Mouse (Mus musculus) heart, embryonic 16.5 days (tissue): ENCODE measurements around the gene Clint1. TPM values are rescaled to one million over a fixed set of nuclear protein-coding genes. Genes with fewer than 3 reads are reported as not detected.

Experiments
- ATAC-seq: fragments of 200-750 bp; cut with Nextera tagmentation; replicated peaks from 2 replicates; pipeline ENCODE4 v1.8.0; 2017; ENCODE audit warnings: moderate number of reproducible peaks; ENCODE audit not compliant: insufficient read depth, low FRiP score; ENCODE audit errors: extremely low read depth
- H3K27ac ChIP-seq: fragments of 300-500 bp; sonication (generic); 2 replicates; pipeline ENCODE4 v1.5.1; 2014; ENCODE audit warnings: mild to moderate bottlenecking, low read length, control low read depth, moderate library complexity
- H3K27me3 ChIP-seq: fragments of 300-500 bp; sonication (generic); 2 replicates; pipeline ENCODE4 v1.6.1; 2014; ENCODE audit warnings: low read length, mixed read lengths; ENCODE audit not compliant: control insufficient read depth, insufficient read depth
- H3K36me3 ChIP-seq: fragments of 300-500 bp; sonication (generic); 2 replicates; pipeline ENCODE4 v1.6.1; 2014; ENCODE audit not compliant: control insufficient read depth, insufficient read depth
- H3K4me1 ChIP-seq: fragments of 300-500 bp; sonication (generic); 2 replicates; pipeline ENCODE4 v1.6.1; 2014; ENCODE audit warnings: low read length, mixed read lengths; ENCODE audit not compliant: control insufficient read depth, insufficient read depth
- H3K4me2 ChIP-seq: fragments of 300-500 bp; sonication (generic); 2 replicates; pipeline ENCODE4 v1.6.1; 2014; ENCODE audit warnings: low read depth, mild to moderate bottlenecking, control low read depth, low read length
- H3K4me3 ChIP-seq: fragments of 300-500 bp; sonication (generic); 2 replicates; pipeline ENCODE4 v1.5.1; 2014; ENCODE audit warnings: mild to moderate bottlenecking, control low read depth, low read length
- H3K9ac ChIP-seq: fragments of 300-500 bp; sonication (generic); 2 replicates; pipeline ENCODE4 v1.6.1; 2014; ENCODE audit warnings: low read length, control low read depth
- H3K9me3 ChIP-seq: fragments of 300-500 bp; sonication (generic); replicated peaks from 2 replicates; pipeline ENCODE4 v1.6.1; 2016; ENCODE audit warnings: low read length; ENCODE audit not compliant: control insufficient read depth
- WGBS: fragments of 180-500 bp; shearing (Covaris S2); extraction: QIAGEN DNeasy Blood & Tissue Kit; methylation state at CpG from one replicate; pipeline ENCODE4 v1.1.7; 2014; 5-methylcytosine and 5-hydroxymethylcytosine counted together
- polyA plus RNA-seq: library from polyadenylated mRNA; unstranded; fragments of >200 nt; fragmentation: Nextera tagmentation; extraction: Ambion mirVana; gene quantifications from 2 replicates; pipeline ENCODE4 v1.2.1, GENCODE M21; 2015

The Clint1 gene
- polyA plus RNA-seq, 1 experiment from 2014 or later = 56.4 TPM

DNA sequence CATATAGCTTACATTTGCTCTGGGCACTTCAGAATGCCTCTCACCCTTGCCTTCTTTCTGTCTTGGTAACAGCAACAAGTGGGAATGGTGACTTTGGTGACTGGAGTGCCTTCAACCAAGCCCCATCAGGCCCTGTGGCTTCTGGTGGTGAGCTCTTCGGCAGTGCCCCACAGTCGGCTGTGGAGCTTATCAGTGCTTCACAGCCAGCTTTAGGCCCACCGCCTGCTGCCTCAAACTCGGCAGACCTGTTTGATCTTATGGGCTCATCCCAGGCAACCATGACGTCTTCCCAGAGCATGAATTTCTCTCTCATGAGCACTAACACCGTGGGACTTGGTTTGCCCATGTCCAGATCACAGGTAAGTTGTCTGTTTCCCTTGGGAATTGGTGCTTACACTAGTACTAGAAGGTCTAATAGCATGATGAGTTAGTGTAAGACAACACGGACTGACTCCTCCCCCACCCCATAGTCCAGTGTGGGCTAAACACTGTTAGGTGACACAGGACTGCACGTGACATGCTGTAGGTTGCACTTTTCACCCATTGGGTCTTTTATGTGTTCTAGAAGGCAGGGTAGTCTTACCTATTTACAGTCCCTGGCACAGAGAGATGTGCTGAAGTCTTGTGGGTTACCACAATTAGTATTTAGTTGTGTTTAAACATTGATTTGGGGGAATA lies 54.4 kb downstream of the Clint1 start:
- 76% methylated on average over 8 of the region's 8 CpGs for WGBS
- H3K27me3 ChIP-seq = no peaks in the 10 kb centered on the region
- H3K4me2 ChIP-seq = no peak overlapping the region
- H3K9ac ChIP-seq = no peak overlapping the region
- ATAC-seq = no peak
- no peak overlapping the region for H3K4me3 ChIP-seq
- H3K9me3 ChIP-seq = no peaks in the 10 kb centered on the region
- no peak overlapping the region for H3K27ac ChIP-seq
- no peaks in the 10 kb centered on the region for H3K4me1 ChIP-seq
- peaks cover 55% of the 10 kb centered on the region for H3K36me3 ChIP-seq

DNA sequence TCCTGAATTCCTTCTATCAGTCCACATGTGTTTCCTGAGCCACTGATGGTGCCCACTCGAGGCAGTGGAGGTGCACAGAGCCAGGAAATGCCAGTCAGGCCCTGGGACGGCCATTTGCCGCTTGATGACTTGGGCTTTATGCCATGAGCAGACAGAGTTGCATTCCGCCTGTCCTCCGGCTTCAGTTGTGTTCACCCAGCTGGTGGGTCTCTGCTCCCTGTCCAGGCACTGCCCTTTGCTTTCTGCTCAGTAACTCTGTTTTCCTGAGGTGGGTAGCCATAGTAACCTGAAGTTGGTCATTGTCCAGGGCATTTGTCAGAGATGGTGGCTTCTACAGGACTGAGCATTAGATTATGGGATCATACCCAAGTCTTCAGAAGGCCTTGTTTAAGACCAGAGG lies 55.5 kb downstream of the Clint1 start:
- ATAC-seq = no peak
- Histone ChIP-seq H3K36me3 (peaks cover 59% of the 10 kb centered on the region), H3K27ac (no peak overlapping the region), H3K4me1 (no peaks in the 10 kb centered on the region), H3K9ac (no peak overlapping the region), H3K9me3 (no peaks in the 10 kb centered on the region), H3K4me3 (no peak overlapping the region), H3K4me2 (no peak overlapping the region), H3K27me3 (no peaks in the 10 kb centered on the region)
- WGBS = 66% methylated on average over 5 of the region's 5 CpGs

DNA sequence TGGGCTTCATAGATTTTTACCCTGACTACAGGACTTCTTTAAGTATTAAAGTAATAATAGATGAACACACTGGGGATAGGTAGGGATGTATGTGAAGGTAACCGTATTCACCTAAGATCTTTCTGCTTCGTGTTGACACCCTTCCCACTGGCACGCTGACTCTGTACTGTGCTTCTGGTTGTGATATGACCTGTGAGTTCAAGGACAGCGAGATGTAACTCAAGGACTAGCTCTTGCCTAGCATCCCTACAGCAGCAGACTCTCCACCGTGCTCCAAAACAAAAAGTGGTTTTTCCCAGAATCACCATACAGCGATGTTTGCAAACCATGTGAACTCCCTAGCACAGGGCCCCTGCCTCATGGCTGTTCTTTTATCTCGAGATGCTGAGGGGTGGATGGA lies 56.2 kb downstream of the Clint1 start:
- WGBS = 91% methylated on average over 7 of the region's 7 CpGs
- ATAC-seq = no peak
- H3K36me3 ChIP-seq = peaks cover 53% of the 10 kb centered on the region

DNA sequence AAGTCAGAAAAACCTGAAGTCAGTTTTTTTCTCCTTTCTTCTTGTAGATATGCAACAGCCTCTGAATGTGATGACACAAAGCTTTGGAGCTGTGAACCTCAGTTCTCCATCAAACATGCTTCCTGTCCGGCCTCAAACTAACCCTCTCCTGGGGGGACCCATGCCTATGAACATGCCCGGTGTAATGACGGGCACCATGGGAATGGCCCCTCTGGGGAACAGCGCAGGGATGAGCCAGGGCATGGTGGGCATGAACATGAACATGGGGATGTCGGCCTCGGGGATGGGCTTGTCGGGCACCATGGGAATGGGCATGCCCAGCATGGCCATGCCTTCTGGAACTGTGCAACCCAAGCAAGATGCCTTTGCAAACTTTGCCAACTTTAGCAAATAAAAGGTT lies 57.0 kb downstream of the Clint1 start:
- no peaks in the 10 kb centered on the region for H3K9me3 ChIP-seq
- no peaks in the 10 kb centered on the region for H3K4me1 ChIP-seq
- no peak overlapping the region for H3K9ac ChIP-seq
- peaks cover 46% of the 10 kb centered on the region for H3K36me3 ChIP-seq
- ATAC-seq = no peak
- no peaks in the 10 kb centered on the region for H3K27me3 ChIP-seq
- no peak overlapping the region for H3K4me3 ChIP-seq
- 95% methylated on average over 7 of the region's 7 CpGs for WGBS
- H3K4me2 ChIP-seq = no peak overlapping the region
- no peak overlapping the region for H3K27ac ChIP-seq

More for the DNA sequence above, 56.2 kb downstream of the Clint1 start:
- Histone ChIP-seq H3K9ac (no peak overlapping the region), H3K9me3 (no peaks in the 10 kb centered on the region), H3K4me2 (no peak overlapping the region), H3K4me3 (no peak overlapping the region), H3K27ac (no peak overlapping the region), H3K27me3 (no peaks in the 10 kb centered on the region), H3K4me1 (no peaks in the 10 kb centered on the region)

DNA sequence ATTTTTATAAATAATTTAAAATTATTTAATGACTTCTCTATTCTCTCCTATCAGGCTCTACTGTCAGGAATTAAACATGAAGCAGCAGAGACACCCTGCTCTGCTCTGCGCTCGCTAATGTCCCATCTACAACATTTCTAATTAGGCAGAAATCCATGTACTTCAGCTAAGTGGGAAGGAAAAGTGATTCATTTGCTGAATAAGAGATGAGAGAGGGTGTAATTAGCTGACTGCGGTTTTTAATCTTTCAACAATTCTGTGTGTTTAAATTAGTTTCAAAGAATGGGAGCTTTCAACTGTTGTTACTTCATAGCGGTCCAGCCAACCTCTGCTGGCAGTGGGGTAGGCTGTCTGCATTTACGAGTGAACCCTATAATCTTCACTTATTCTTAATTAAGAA lies 58.9 kb downstream of the Clint1 start:
- whole genome bisulfite sequencing = 96% methylated on average over 5 of the region's 5 CpGs
- Histone ChIP-seq H3K9ac (no peak overlapping the region), H3K36me3 (peaks cover 45% of the 10 kb centered on the region), H3K4me2 (no peak overlapping the region), H3K9me3 (no peaks in the 10 kb centered on the region), H3K27me3 (no peaks in the 10 kb centered on the region), H3K4me1 (no peaks in the 10 kb centered on the region), H3K4me3 (no peak overlapping the region), H3K27ac (no peak overlapping the region)
- ATAC-seq = no peak

DNA sequence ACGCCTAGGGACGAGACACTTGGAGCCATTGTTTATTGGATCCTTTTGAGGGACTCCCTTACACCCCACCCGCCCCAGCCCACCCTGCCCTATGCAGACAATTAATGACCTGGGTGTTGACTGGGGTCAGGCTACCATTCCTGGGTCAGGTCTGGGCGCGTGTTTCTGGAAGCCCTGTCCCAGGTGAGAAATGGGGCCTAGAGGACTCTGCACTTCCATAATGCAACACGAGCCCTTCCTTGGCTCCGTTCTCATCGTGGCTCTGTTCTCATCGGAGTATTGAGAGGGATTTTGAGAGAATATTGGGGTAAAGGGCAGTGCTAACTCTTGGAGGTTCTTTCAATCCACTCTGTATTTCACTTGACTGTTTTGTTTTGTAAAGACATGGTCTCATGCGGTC lies 64.3 kb downstream of the Clint1 start:
- no peaks in the 10 kb centered on the region for H3K9me3 ChIP-seq
- 85% methylated on average over 10 of the region's 10 CpGs for WGBS
- H3K4me1 ChIP-seq = no peaks in the 10 kb centered on the region; the same call in 1 of the 2 replicates
- no peak for ATAC-seq
- no peaks in the 10 kb centered on the region for H3K27me3 ChIP-seq
- no peak overlapping the region for H3K27ac ChIP-seq
- no peak overlapping the region for H3K4me3 ChIP-seq
- H3K9ac ChIP-seq = no peak overlapping the region
- no peak overlapping the region for H3K4me2 ChIP-seq
- peaks cover 8% of the 10 kb centered on the region for H3K36me3 ChIP-seq

DNA sequence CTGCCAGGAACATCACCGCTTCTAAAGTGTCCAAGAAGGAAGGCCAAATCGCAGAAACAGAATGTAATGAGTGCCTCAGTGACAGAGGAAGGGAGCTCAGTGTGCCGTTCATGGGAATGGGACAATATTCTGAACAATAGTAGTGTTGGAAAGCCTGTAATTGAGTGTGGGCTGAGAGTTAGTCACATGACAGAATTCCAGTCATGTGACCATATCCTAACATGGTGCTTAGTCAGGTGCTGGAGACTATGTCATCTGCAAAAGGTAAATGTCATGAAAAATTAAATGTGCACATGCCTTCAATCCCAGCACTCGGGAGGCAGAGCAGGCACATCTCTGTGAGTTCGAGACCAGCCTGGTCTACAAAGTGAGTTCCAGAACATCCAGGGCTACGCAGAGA lies 66.2 kb downstream of the Clint1 start:
- Histone ChIP-seq H3K4me2 (no peak overlapping the region), H3K27ac (no peak overlapping the region), H3K9me3 (no peaks in the 10 kb centered on the region), H3K9ac (no peak overlapping the region), H3K36me3 (no peaks in the 10 kb centered on the region), H3K27me3 (no peaks in the 10 kb centered on the region), H3K4me3 (no peak overlapping the region), H3K4me1 (no peaks in the 10 kb centered on the region; the same call in 1 of the 2 replicates)
- 91% methylated on average over 6 of the region's 6 CpGs for WGBS
- no peak for ATAC-seq

DNA sequence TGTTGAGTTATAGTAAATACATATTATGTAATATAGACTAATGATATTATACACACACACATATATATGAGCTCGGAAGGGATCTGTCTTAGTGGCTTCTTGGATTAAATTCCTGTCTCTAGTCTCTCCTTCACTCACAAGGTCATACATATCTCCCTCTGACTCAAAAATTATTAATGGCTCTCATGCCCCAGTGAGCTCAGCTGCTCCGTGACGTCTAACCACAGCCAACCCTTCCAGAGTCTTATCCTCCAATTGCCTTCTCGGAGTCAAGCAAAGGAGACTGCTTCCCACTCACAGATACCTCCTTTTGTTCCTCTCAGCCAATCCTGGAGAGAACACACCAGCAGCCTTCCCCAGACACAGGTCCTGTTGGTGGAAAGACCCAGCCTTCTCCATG lies 67.0 kb downstream of the Clint1 start:
- H3K4me2 ChIP-seq = no peak overlapping the region
- no peak for ATAC-seq

DNA sequence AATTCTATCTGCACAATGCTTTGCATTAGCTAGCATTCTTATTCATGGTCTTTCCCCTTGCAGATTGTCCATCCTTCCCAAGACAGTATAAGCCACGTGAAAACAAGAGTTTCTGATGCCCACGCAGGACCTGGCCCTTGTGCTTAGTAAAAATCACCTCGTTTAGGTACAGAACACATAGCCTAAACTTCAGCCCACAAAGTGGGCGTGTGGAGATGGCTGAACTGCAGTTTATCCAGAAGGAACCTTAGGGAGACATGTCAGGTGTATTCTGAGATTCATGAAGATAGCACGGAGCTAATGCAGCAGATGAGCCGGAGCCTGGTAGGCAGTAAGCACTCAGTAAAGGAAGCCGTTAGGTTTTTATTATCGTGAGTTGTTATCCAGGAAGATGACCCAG lies 69.2 kb downstream of the Clint1 start:
- WGBS = 55% methylated on average over 8 of the region's 8 CpGs
- Histone ChIP-seq H3K4me3 (no peak overlapping the region), H3K27me3 (no peaks in the 10 kb centered on the region), H3K4me2 (0 out of 2 replicates have a peak overlapping the region, but pooled peaks have one; percentile 31), H3K36me3 (no peaks in the 10 kb centered on the region), H3K27ac (no peak overlapping the region), H3K9me3 (no peaks in the 10 kb centered on the region), H3K9ac (no peak overlapping the region), H3K4me1 (no peaks in the 10 kb centered on the region; the same call in 1 of the 2 replicates)
- no peak for ATAC-seq

More for the DNA sequence above, 67.0 kb downstream of the Clint1 start:
- no peaks in the 10 kb centered on the region; the same call in 1 of the 2 replicates for H3K4me1 ChIP-seq
- H3K4me3 ChIP-seq = no peak overlapping the region
- no peaks in the 10 kb centered on the region for H3K9me3 ChIP-seq
- H3K9ac ChIP-seq = no peak overlapping the region
- 47% methylated on average over 4 of the region's 4 CpGs for WGBS
- H3K36me3 ChIP-seq = no peaks in the 10 kb centered on the region
- H3K27me3 ChIP-seq = no peaks in the 10 kb centered on the region
- no peak overlapping the region for H3K27ac ChIP-seq
